Mouse (Mus musculus) embryonic facial prominence, embryonic 10.5 days (tissue): ENCODE data around the gene D430041D05Rik. TPM values are rescaled to one million over a fixed set of nuclear protein-coding genes. Genes with fewer than 3 reads are reported as not detected.

Experiments
- DNase-seq: peaks from one replicate; pipeline ENCODE4 v3.0.0-alpha.2; 2017; ENCODE audit warnings: low spot score
- H3K27ac ChIP-seq: fragments of 300-500 bp; sonication (generic); replicated peaks from 2 replicates; pipeline ENCODE4 v1.5.1; 2016; ENCODE audit warnings: mild to moderate bottlenecking
- H3K27me3 ChIP-seq: fragments of 300-500 bp; sonication (generic); replicated peaks from 2 replicates; pipeline ENCODE4 v1.6.1; 2016; ENCODE audit warnings: low read depth, mild to moderate bottlenecking; ENCODE audit not compliant: poor library complexity, severe bottlenecking
- H3K36me3 ChIP-seq: fragments of 300-500 bp; sonication (generic); replicated peaks from 2 replicates; pipeline ENCODE4 v1.6.1; 2016; ENCODE audit warnings: mild to moderate bottlenecking, moderate library complexity
- H3K4me1 ChIP-seq: fragments of 300-500 bp; sonication (generic); 2 replicates; pipeline ENCODE4 v1.6.1; 2016
- H3K4me3 ChIP-seq: fragments of 300-500 bp; sonication (generic); 2 replicates; pipeline ENCODE4 v1.5.1; 2016; ENCODE audit warnings: mild to moderate bottlenecking, moderate library complexity
- H3K9me3 ChIP-seq: fragments of 300-500 bp; sonication (generic); 2 replicates; pipeline ENCODE4 v1.6.1; 2016; ENCODE audit warnings: mild to moderate bottlenecking
- WGBS: fragments of 180-500 bp; shearing (Covaris S2); methylation state at CpG from one replicate; pipeline ENCODE4 v1.1.7; 2016; 5-methylcytosine and 5-hydroxymethylcytosine counted together
- polyA plus RNA-seq: library from polyadenylated mRNA; unstranded; fragments of >200 nt; fragmentation: Nextera tagmentation; extraction: Ambion mirVana; gene quantifications from 2 replicates; pipeline ENCODE4 v1.2.1, GENCODE M21; 2016

D430041D05Rik gene
- polyA plus RNA-seq: 0.60 and 0.82 TPM in 2 replicates

- H3K4me3 ChIP-seq: peak within 1 kb of the TSS; percentile 71
- peak within 1 kb of the TSS; percentile 84 for H3K27ac ChIP-seq
- 63% methylated on average over 4 of the region's 4 CpGs for WGBS
- H3K27me3 ChIP-seq: peaks cover 85% of the 10 kb centered on the region
- no peaks in the 10 kb centered on the region for H3K36me3 ChIP-seq
- peaks cover 14% of the 10 kb centered on the region for H3K4me1 ChIP-seq
- DNase-seq: no peak
- H3K9me3 ChIP-seq: no peaks in the 10 kb centered on the region
These were observed at the start of gene D430041D05Rik for GRCm38 (mm10) chr2:104410963-104411545. Gene D430041D05Rik, minus strand, starts transcription at chr2:104411013.

GRCm38 (mm10) chr2:104460021-104460420, 49.2 kb upstream of the D430041D05Rik start:
- Histone ChIP-seq H3K36me3 (0 out of 2 replicates have a peak, but pooled peaks cover 4% of the 10 kb centered on the region), H3K4me1 (peaks cover 15% of the 10 kb centered on the region), H3K9me3 (no peaks in the 10 kb centered on the region), H3K27me3 (no peaks in the 10 kb centered on the region), H3K4me3 (no peak overlapping the region), H3K27ac (no peak overlapping the region)
- 80% methylated on average over 3 of the region's 3 CpGs for WGBS
- DNase-seq: no peak

GRCm38 (mm10) chr2:104458569-104459332, 47.9 kb upstream of the D430041D05Rik start:
- Histone ChIP-seq H3K27ac (no peak overlapping the region), H3K4me1 (peaks cover 15% of the 10 kb centered on the region), H3K27me3 (no peaks in the 10 kb centered on the region), H3K4me3 (no peak overlapping the region), H3K9me3 (no peaks in the 10 kb centered on the region), H3K36me3 (0 out of 2 replicates have a peak, but pooled peaks cover 4% of the 10 kb centered on the region)
- DNase-seq: no peak
- 85% methylated on average over 8 of the region's 8 CpGs for WGBS

- H3K4me1 ChIP-seq: peaks cover 15% of the 10 kb centered on the region
- H3K9me3 ChIP-seq: no peaks in the 10 kb centered on the region
- H3K36me3 ChIP-seq: no peaks in the 10 kb centered on the region
- H3K27me3 ChIP-seq: no peaks in the 10 kb centered on the region
- no peak overlapping the region for H3K27ac ChIP-seq
- H3K4me3 ChIP-seq: no peak overlapping the region
- DNase-seq: no peak
- WGBS: 87% methylated on average over 3 of the region's 3 CpGs
These were observed 46.3 kb upstream of the D430041D05Rik start for GRCm38 (mm10) chr2:104457106-104457505.

- DNase-seq: no peak
- Histone ChIP-seq H3K4me3 (no peak overlapping the region), H3K9me3 (no peaks in the 10 kb centered on the region), H3K27me3 (no peaks in the 10 kb centered on the region), H3K36me3 (no peaks in the 10 kb centered on the region), H3K27ac (no peak overlapping the region), H3K4me1 (no peaks in the 10 kb centered on the region)
- 88% methylated on average over 3 of the region's 3 CpGs for WGBS
These were observed 39.9 kb upstream of the D430041D05Rik start for GRCm38 (mm10) chr2:104450685-104451084.

GRCm38 (mm10) chr2:104449191-104449590, 38.4 kb upstream of the D430041D05Rik start:
- Histone ChIP-seq H3K9me3 (no peaks in the 10 kb centered on the region), H3K27ac (no peak overlapping the region), H3K4me1 (no peaks in the 10 kb centered on the region), H3K27me3 (no peaks in the 10 kb centered on the region), H3K36me3 (no peaks in the 10 kb centered on the region), H3K4me3 (no peak overlapping the region)
- no peak for DNase-seq
- 93% methylated on average over 1 of the region's 1 CpGs for WGBS

- H3K4me3 ChIP-seq: no peak overlapping the region
- H3K27ac ChIP-seq: no peak overlapping the region
- DNase-seq: no peak
- H3K36me3 ChIP-seq: no peaks in the 10 kb centered on the region
- WGBS: 81% methylated on average over 4 of the region's 4 CpGs
- no peaks in the 10 kb centered on the region for H3K4me1 ChIP-seq
- no peaks in the 10 kb centered on the region for H3K27me3 ChIP-seq
- no peaks in the 10 kb centered on the region for H3K9me3 ChIP-seq
These were observed 37.4 kb upstream of the D430041D05Rik start for GRCm38 (mm10) chr2:104448201-104448600.

- Histone ChIP-seq H3K27ac (no peak overlapping the region), H3K36me3 (peaks cover 16% of the 10 kb centered on the region), H3K4me1 (no peaks in the 10 kb centered on the region), H3K27me3 (no peaks in the 10 kb centered on the region), H3K4me3 (no peak overlapping the region), H3K9me3 (no peaks in the 10 kb centered on the region)
- DNase-seq: no peak
- 76% methylated on average over 1 of the region's 1 CpGs for WGBS
These were observed 35.2 kb upstream of the D430041D05Rik start for GRCm38 (mm10) chr2:104446016-104446415.

- 42% methylated on average over 2 of the region's 2 CpGs for WGBS
- no peaks in the 10 kb centered on the region for H3K4me1 ChIP-seq
- no peaks in the 10 kb centered on the region for H3K9me3 ChIP-seq
- DNase-seq: peak; percentile 47
- H3K27ac ChIP-seq: no peak overlapping the region
- no peaks in the 10 kb centered on the region for H3K27me3 ChIP-seq
- H3K36me3 ChIP-seq: peaks cover 28% of the 10 kb centered on the region
- H3K4me3 ChIP-seq: no peak overlapping the region
These were observed 34.0 kb upstream of the D430041D05Rik start for GRCm38 (mm10) chr2:104444776-104445175.

GRCm38 (mm10) chr2:104442341-104442740, 31.5 kb upstream of the D430041D05Rik start:
- WGBS: 66% methylated on average over 4 of the region's 4 CpGs
- Histone ChIP-seq H3K36me3 (peaks cover 45% of the 10 kb centered on the region), H3K9me3 (no peaks in the 10 kb centered on the region), H3K27ac (no peak overlapping the region), H3K4me1 (no peaks in the 10 kb centered on the region), H3K27me3 (no peaks in the 10 kb centered on the region), H3K4me3 (no peak overlapping the region)
- no peak for DNase-seq

GRCm38 (mm10) chr2:104436226-104436625, 25.4 kb upstream of the D430041D05Rik start:
- Histone ChIP-seq H3K9me3 (no peaks in the 10 kb centered on the region), H3K36me3 (peaks cover 80% of the 10 kb centered on the region), H3K4me1 (no peaks in the 10 kb centered on the region), H3K4me3 (no peak overlapping the region), H3K27ac (no peak overlapping the region), H3K27me3 (no peaks in the 10 kb centered on the region)
- 93% methylated on average over 3 of the region's 3 CpGs for WGBS
- no peak for DNase-seq

GRCm38 (mm10) chr2:104431067-104431466, 20.3 kb upstream of the D430041D05Rik start:
- H3K36me3 ChIP-seq: peaks cover 58% of the 10 kb centered on the region

GRCm38 (mm10) chr2:104430566-104430965, 19.8 kb upstream of the D430041D05Rik start:
- Histone ChIP-seq H3K4me1 (no peaks in the 10 kb centered on the region), H3K9me3 (no peaks in the 10 kb centered on the region), H3K27me3 (no peaks in the 10 kb centered on the region), H3K4me3 (no peak overlapping the region), H3K27ac (no peak overlapping the region), H3K36me3 (peaks cover 53% of the 10 kb centered on the region)
- 94% methylated on average over 5 of the region's 5 CpGs for WGBS
- no peak for DNase-seq

More at GRCm38 (mm10) chr2:104431067-104431466, 20.3 kb upstream of the D430041D05Rik start:
- H3K9me3 ChIP-seq: no peaks in the 10 kb centered on the region
- no peaks in the 10 kb centered on the region for H3K4me1 ChIP-seq
- DNase-seq: no peak
- H3K4me3 ChIP-seq: no peak overlapping the region
- H3K27ac ChIP-seq: no peak overlapping the region
- 93% methylated on average over 6 of the region's 6 CpGs for WGBS
- no peaks in the 10 kb centered on the region for H3K27me3 ChIP-seq
